Mouse (Mus musculus): Measurements from ENCODE around the gene Trim46. TPM values are rescaled to one million over a fixed set of nuclear protein-coding genes. Genes with fewer than 3 reads are reported as not detected.

Trim46 gene
- polyA plus RNA-seq (2012; rRNA removed): 113 and 137 TPM in 2 replicates

GRCm38 (mm10) chr3:89246261-89247100 is at the start of gene Trim46:
Gene Trim46, minus strand, starts transcription at chr3:89246309.

GRCm38 (mm10) chr3:89280606-89281511 is 34.8 kb upstream of the Trim46 start, which contains the start of gene Efna1:
Gene Efna1, minus strand, starts transcription at chr3:89281142.

GRCm38 (mm10) chr3:89270051-89270755 is 24.1 kb upstream of the Trim46 start, which contains the start of gene Slc50a1:
Gene Slc50a1, minus strand, starts transcription at chr3:89270570.

GRCm38 (mm10) chr3:89259076-89259475 is 13.0 kb upstream of the Trim46 start, which contains the start of gene Dpm3:
Gene Dpm3, plus strand, starts transcription at chr3:89259358.

GRCm38 (mm10) chr3:89245688-89246171 is 379 bp downstream of the Trim46 start, which contains the start of gene Krtcap2:
Gene Krtcap2, plus strand, starts transcription at chr3:89245966.

GRCm38 (mm10) chr3:89228836-89229235 is 17.3 kb downstream of the Trim46 start, which contains the start of gene Muc1:
Gene Muc1, plus strand, starts transcription at chr3:89229057.

GRCm38 (mm10) chr3:89226900-89227299 is 19.2 kb downstream of the Trim46 start, which contains the start of gene Mtx1:
Gene Mtx1, minus strand, starts transcription at chr3:89227088.

GRCm38 (mm10) chr3:89214681-89215411 is 31.3 kb downstream of the Trim46 start, which contains the start of gene Thbs3:
Gene Thbs3, plus strand, starts transcription at chr3:89215180.

GRCm38 (mm10) chr3:89202253-89203141 is 43.6 kb downstream of the Trim46 start, which contains the start of gene Gba:
Gene Gba, plus strand, starts transcription at chr3:89202928.

Other genes starting within 250 kb of the Trim46 start
- 138 and 142 TPM in 2 replicates for gene Rusc1, start 153.0 kb downstream of the Trim46 start, polyA plus RNA-seq (2012; rRNA removed)
- 0.07 TPM in 1 of 2 replicates, not detected in the other for gene Gm43738, start 145.2 kb downstream of the Trim46 start, polyA plus RNA-seq (2012; rRNA removed)
- gene Fdps, start 144.3 kb downstream of the Trim46 start, polyA plus RNA-seq (2012; rRNA removed): 301 and 321 TPM in 2 replicates
- gene Pklr, start 110.2 kb downstream of the Trim46 start, polyA plus RNA-seq (2012; rRNA removed): 0.15 and 0.17 TPM in 2 replicates
- 66.1 and 76.8 TPM in 2 replicates for gene Hcn3, start 86.1 kb downstream of the Trim46 start, polyA plus RNA-seq (2012; rRNA removed)
- gene Clk2, start 81.5 kb downstream of the Trim46 start, polyA plus RNA-seq (2012; rRNA removed): 79.8 and 84.1 TPM in 2 replicates
- gene Scamp3, start 68.8 kb downstream of the Trim46 start, polyA plus RNA-seq (2012; rRNA removed): 116 and 120 TPM in 2 replicates
- gene Fam189b, start 63.2 kb downstream of the Trim46 start, polyA plus RNA-seq (2012; rRNA removed): 67.2 and 68.9 TPM in 2 replicates
- 49.4 and 52.2 TPM in 2 replicates for gene Gba, start 43.4 kb downstream of the Trim46 start, polyA plus RNA-seq (2012; rRNA removed)
- gene Thbs3, start 31.1 kb downstream of the Trim46 start, polyA plus RNA-seq (2012; rRNA removed): 223 and 225 TPM in 2 replicates
- gene Mtx1, start 19.2 kb downstream of the Trim46 start, polyA plus RNA-seq (2012; rRNA removed): 145 and 148 TPM in 2 replicates
- gene Muc1, start 17.3 kb downstream of the Trim46 start, polyA plus RNA-seq (2012; rRNA removed): 4.5 and 5.8 TPM in 2 replicates
- gene Krtcap2, start 343 bp downstream of the Trim46 start, polyA plus RNA-seq (2012; rRNA removed): 101 TPM in 2 replicates
- gene Dpm3, start 13.0 kb upstream of the Trim46 start, polyA plus RNA-seq (2012; rRNA removed): 140 and 171 TPM in 2 replicates
- gene Slc50a1, start 24.3 kb upstream of the Trim46 start, polyA plus RNA-seq (2012; rRNA removed): 53.7 and 53.8 TPM in 2 replicates
- gene Efna1, start 34.8 kb upstream of the Trim46 start, polyA plus RNA-seq (2012; rRNA removed): 7.8 and 8.6 TPM in 2 replicates
- gene Efna3, start 76.7 kb upstream of the Trim46 start, polyA plus RNA-seq (2012; rRNA removed): 94.2 and 96.9 TPM in 2 replicates
- 12.3 and 13.4 TPM in 2 replicates for gene Efna4, start 91.7 kb upstream of the Trim46 start, polyA plus RNA-seq (2012; rRNA removed)
- gene Adam15, start 103.7 kb upstream of the Trim46 start, polyA plus RNA-seq (2012; rRNA removed): 103 and 104 TPM in 2 replicates
- gene Dcst2, start 115.7 kb upstream of the Trim46 start, polyA plus RNA-seq (2012; rRNA removed): 0.28 and 0.30 TPM in 2 replicates
- gene Dcst1, start 118.9 kb upstream of the Trim46 start, polyA plus RNA-seq (2012; rRNA removed): 0.07 and 0.17 TPM in 2 replicates
- gene Zbtb7b, start 148.5 kb upstream of the Trim46 start, polyA plus RNA-seq (2012; rRNA removed): 3.4 and 3.7 TPM in 2 replicates
- gene Lenep, start 156.5 kb upstream of the Trim46 start, polyA plus RNA-seq (2012; rRNA removed): 3.1 and 3.7 TPM in 2 replicates
- gene Flad1, start 165.6 kb upstream of the Trim46 start, polyA plus RNA-seq (2012; rRNA removed): 40.6 and 41.9 TPM in 2 replicates
- gene Cks1b, start 172.1 kb upstream of the Trim46 start, polyA plus RNA-seq (2012; rRNA removed): 57.5 and 61.0 TPM in 2 replicates
- gene Shc1, start 172.1 kb upstream of the Trim46 start, polyA plus RNA-seq (2012; rRNA removed): 19.4 and 22.6 TPM in 2 replicates
- gene Pygo2, start 183.9 kb upstream of the Trim46 start, polyA plus RNA-seq (2012; rRNA removed): 65.5 and 66.0 TPM in 2 replicates
- 10.4 and 13.0 TPM in 2 replicates for gene Pbxip1, start 190.4 kb upstream of the Trim46 start, polyA plus RNA-seq (2012; rRNA removed)
- 110 and 117 TPM in 2 replicates for gene Pmvk, start 208.2 kb upstream of the Trim46 start, polyA plus RNA-seq (2012; rRNA removed)